Mouse (Mus musculus): Measurements from ENCODE around the gene Gm11985. TPM values are rescaled to one million over a fixed set of nuclear protein-coding genes. Genes with fewer than 3 reads are reported as not detected.

Gene Gm11985
- polyA plus RNA-seq, 1 experiment from 2014 or later: not detected

GRCm38 (mm10) chr11:7149471-7149870 is 38.9 kb downstream of the Gm11985 start:
- ATAC-seq: no peak
- 70% methylated on average over 7 of the region's 7 CpGs for WGBS
- H3K36me3 ChIP-seq: peaks cover 17% of the 10 kb centered on the region
- H3K4me1 ChIP-seq (replicated peaks): 0 out of 2 replicates have a peak, but pooled peaks cover 2% of the 10 kb centered on the region
- no peak overlapping the region for H3K4me2 ChIP-seq (replicated peaks)
- H3K27me3 ChIP-seq: no peaks in the 10 kb centered on the region
- H3K9ac ChIP-seq (replicated peaks): no peak overlapping the region
- H3K27ac ChIP-seq: no peak overlapping the region
- H3K4me3 ChIP-seq (replicated peaks): no peak overlapping the region
- H3K9me3 ChIP-seq: no peaks in the 10 kb centered on the region

GRCm38 (mm10) chr11:7147945-7148344 is 40.4 kb downstream of the Gm11985 start:
- H3K27me3 ChIP-seq: no peaks in the 10 kb centered on the region
- H3K36me3 ChIP-seq: peaks cover 17% of the 10 kb centered on the region
- H3K4me2 ChIP-seq (replicated peaks): no peak overlapping the region
- H3K27ac ChIP-seq: no peak overlapping the region
- 0 out of 2 replicates have a peak, but pooled peaks cover 2% of the 10 kb centered on the region for H3K4me1 ChIP-seq (replicated peaks)
- H3K4me3 ChIP-seq (replicated peaks): no peak overlapping the region
- no peaks in the 10 kb centered on the region for H3K9me3 ChIP-seq
- 94% methylated on average over 7 of the region's 7 CpGs for WGBS
- no peak for ATAC-seq
- no peak overlapping the region for H3K9ac ChIP-seq (replicated peaks)

GRCm38 (mm10) chr11:7147536-7147935 is 40.8 kb downstream of the Gm11985 start:
- no peak for ATAC-seq
- Histone ChIP-seq H3K27ac (no peak overlapping the region), H3K36me3 (peaks cover 17% of the 10 kb centered on the region), H3K27me3 (no peaks in the 10 kb centered on the region), H3K4me1 (replicated peaks) (peaks cover 4% of the 10 kb centered on the region), H3K9me3 (no peaks in the 10 kb centered on the region), H3K4me2 (replicated peaks) (no peak overlapping the region), H3K9ac (replicated peaks) (no peak overlapping the region), H3K4me3 (replicated peaks) (no peak overlapping the region)
- WGBS: 96% methylated on average over 8 of the region's 8 CpGs

DNA sequence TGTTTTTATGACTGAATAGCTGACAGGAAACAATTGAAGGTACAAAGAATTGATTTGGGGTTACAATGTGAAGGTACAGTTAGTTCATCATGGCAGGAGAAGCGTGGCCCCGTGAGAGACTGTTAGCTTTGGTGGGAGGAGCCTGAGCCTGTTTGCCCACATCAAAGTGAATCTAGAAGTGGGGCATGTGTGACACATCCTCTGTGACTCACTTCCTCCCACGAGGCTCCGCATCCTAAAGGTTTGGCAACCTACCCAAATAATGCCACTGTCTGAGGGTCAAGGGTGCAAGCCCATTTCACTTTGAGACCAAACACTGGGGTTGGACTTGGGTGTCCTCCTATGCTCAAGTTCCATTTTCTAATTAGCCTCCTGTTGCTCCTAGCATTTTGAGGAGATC is 43.1 kb downstream of the Gm11985 start:
- H3K9me3 ChIP-seq: no peaks in the 10 kb centered on the region
- peaks cover 12% of the 10 kb centered on the region for H3K36me3 ChIP-seq
- H3K27me3 ChIP-seq: no peaks in the 10 kb centered on the region
- WGBS: 86% methylated on average over 4 of the region's 4 CpGs
- H3K27ac ChIP-seq: no peak overlapping the region
- no peak overlapping the region for H3K4me3 ChIP-seq (replicated peaks)
- ATAC-seq: no peak
- H3K9ac ChIP-seq (replicated peaks): no peak overlapping the region
- H3K4me2 ChIP-seq (replicated peaks): no peak overlapping the region
- peaks cover 6% of the 10 kb centered on the region for H3K4me1 ChIP-seq (replicated peaks)

- 91% methylated on average over 11 of the region's 11 CpGs for WGBS
- no peak overlapping the region for H3K4me3 ChIP-seq (replicated peaks)
- no peaks in the 10 kb centered on the region for H3K9me3 ChIP-seq
- ATAC-seq: no peak
- peaks cover 4% of the 10 kb centered on the region for H3K4me1 ChIP-seq (replicated peaks)
- peaks cover 12% of the 10 kb centered on the region; the same call in 1 of the 2 replicates for H3K36me3 ChIP-seq
- H3K9ac ChIP-seq (replicated peaks): no peak overlapping the region
- H3K27ac ChIP-seq: no peak overlapping the region
- no peak overlapping the region for H3K4me2 ChIP-seq (replicated peaks)
- no peaks in the 10 kb centered on the region for H3K27me3 ChIP-seq
Observed at GRCm38 (mm10) chr11:7144369-7144768, 44.0 kb downstream of the Gm11985 start.

GRCm38 (mm10) chr11:7142725-7143124 is 45.6 kb downstream of the Gm11985 start:
- ATAC-seq: 0 out of 2 replicates have a peak, but pooled peaks have one; percentile 37
- Histone ChIP-seq H3K27ac (no peak overlapping the region), H3K9me3 (no peaks in the 10 kb centered on the region), H3K36me3 (peaks cover 22% of the 10 kb centered on the region; the same call in 1 of the 2 replicates), H3K4me1 (replicated peaks) (peaks cover 4% of the 10 kb centered on the region), H3K9ac (replicated peaks) (no peak overlapping the region), H3K4me3 (replicated peaks) (no peak overlapping the region), H3K27me3 (no peaks in the 10 kb centered on the region), H3K4me2 (replicated peaks) (no peak overlapping the region)
- 66% methylated on average over 3 of the region's 3 CpGs for WGBS

GRCm38 (mm10) chr11:7140449-7140848 is 47.9 kb downstream of the Gm11985 start:
- no peak overlapping the region for H3K4me2 ChIP-seq (replicated peaks)
- WGBS: 96% methylated on average over 3 of the region's 3 CpGs
- 0 out of 2 replicates have a peak, but pooled peaks have one; percentile 25 for ATAC-seq

DNA sequence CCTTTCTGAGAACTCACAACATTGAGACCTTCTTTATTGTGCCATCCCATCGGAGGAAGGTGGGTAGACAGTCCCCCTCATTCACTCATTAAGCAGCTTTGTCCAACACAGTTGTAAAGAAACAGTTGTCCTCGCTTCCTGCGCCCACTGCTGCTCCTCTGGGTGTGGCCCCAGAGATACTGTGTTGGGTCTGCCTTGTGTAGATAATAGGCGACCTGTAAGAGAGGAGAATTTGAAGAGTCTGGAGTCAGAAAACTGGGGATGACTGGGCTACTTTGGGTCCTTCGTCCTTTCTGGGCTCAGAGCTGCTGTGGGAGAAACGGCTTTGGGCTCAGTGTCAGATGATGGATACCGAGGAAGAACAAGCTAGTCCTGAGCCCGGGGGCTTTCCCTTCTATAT is 50.0 kb downstream of the Gm11985 start:
- Histone ChIP-seq H3K4me3 (replicated peaks) (no peak overlapping the region), H3K36me3 (0 out of 2 replicates have a peak, but pooled peaks cover 18% of the 10 kb centered on the region), H3K27me3 (no peaks in the 10 kb centered on the region), H3K9ac (replicated peaks) (no peak overlapping the region), H3K4me1 (replicated peaks) (peaks cover 7% of the 10 kb centered on the region), H3K4me2 (replicated peaks) (no peak overlapping the region), H3K27ac (no peak overlapping the region), H3K9me3 (no peaks in the 10 kb centered on the region)
- no peak for ATAC-seq
- 93% methylated on average over 8 of the region's 8 CpGs for WGBS

More at GRCm38 (mm10) chr11:7140449-7140848, 47.9 kb downstream of the Gm11985 start:
- Histone ChIP-seq H3K9ac (replicated peaks) (no peak overlapping the region), H3K27ac (no peak overlapping the region), H3K36me3 (peaks cover 18% of the 10 kb centered on the region; the same call in 1 of the 2 replicates), H3K27me3 (no peaks in the 10 kb centered on the region), H3K9me3 (no peaks in the 10 kb centered on the region), H3K4me1 (replicated peaks) (peaks cover 7% of the 10 kb centered on the region), H3K4me3 (replicated peaks) (no peak overlapping the region)

GRCm38 (mm10) chr11:7136246-7136855 is 52.0 kb downstream of the Gm11985 start:
- Histone ChIP-seq H3K9me3 (no peaks in the 10 kb centered on the region), H3K27me3 (no peaks in the 10 kb centered on the region), H3K4me3 (replicated peaks) (no peak overlapping the region), H3K36me3 (0 out of 2 replicates have a peak, but pooled peaks cover 18% of the 10 kb centered on the region), H3K4me1 (replicated peaks) (0 out of 2 replicates have a peak, but pooled peaks cover 3% of the 10 kb centered on the region), H3K9ac (replicated peaks) (no peak overlapping the region), H3K4me2 (replicated peaks) (no peak overlapping the region), H3K27ac (no peak overlapping the region)
- no peak for ATAC-seq
- WGBS: 96% methylated on average over 5 of the region's 5 CpGs

DNA sequence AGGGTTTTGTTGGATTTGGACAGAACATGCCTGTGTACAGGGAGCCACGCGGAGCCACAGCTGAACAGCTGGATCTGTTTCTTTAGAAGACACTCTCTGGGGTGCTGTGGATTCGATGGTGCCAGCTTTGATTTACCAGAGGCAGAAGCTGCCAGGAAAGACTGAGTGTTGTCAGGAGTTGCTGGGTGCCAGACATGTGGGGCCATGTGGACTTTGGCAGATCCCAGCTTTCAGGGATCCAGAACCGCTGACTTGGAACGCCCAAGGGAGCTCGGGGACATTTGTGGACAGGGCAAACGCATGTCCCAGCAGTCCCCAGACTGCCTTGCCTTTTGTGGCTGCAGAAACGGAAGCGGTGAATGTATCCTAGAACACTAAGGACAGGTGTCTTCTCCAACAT is 52.6 kb downstream of the Gm11985 start:
- 87% methylated on average over 9 of the region's 9 CpGs for WGBS
- Histone ChIP-seq H3K27ac (no peak overlapping the region), H3K27me3 (no peaks in the 10 kb centered on the region), H3K36me3 (0 out of 2 replicates have a peak, but pooled peaks cover 18% of the 10 kb centered on the region), H3K9ac (replicated peaks) (no peak overlapping the region), H3K4me3 (replicated peaks) (no peak overlapping the region), H3K4me2 (replicated peaks) (no peak overlapping the region), H3K9me3 (no peaks in the 10 kb centered on the region), H3K4me1 (replicated peaks) (0 out of 2 replicates have a peak, but pooled peaks cover 3% of the 10 kb centered on the region)
- ATAC-seq: no peak

GRCm38 (mm10) chr11:7135301-7135700 is 53.1 kb downstream of the Gm11985 start:
- WGBS: 62% methylated on average over 6 of the region's 6 CpGs
- H3K9me3 ChIP-seq: no peaks in the 10 kb centered on the region
- 0 out of 2 replicates have a peak, but pooled peaks cover 3% of the 10 kb centered on the region for H3K4me1 ChIP-seq (replicated peaks)
- ATAC-seq: no peak
- no peak overlapping the region for H3K4me2 ChIP-seq (replicated peaks)
- 0 out of 2 replicates have a peak, but pooled peaks cover 15% of the 10 kb centered on the region for H3K36me3 ChIP-seq
- no peaks in the 10 kb centered on the region for H3K27me3 ChIP-seq
- H3K27ac ChIP-seq: no peak overlapping the region
- no peak overlapping the region for H3K4me3 ChIP-seq (replicated peaks)
- no peak overlapping the region for H3K9ac ChIP-seq (replicated peaks)

- no peaks in the 10 kb centered on the region for H3K27me3 ChIP-seq
- no peaks in the 10 kb centered on the region for H3K9me3 ChIP-seq
- 88% methylated on average over 5 of the region's 5 CpGs for WGBS
- ATAC-seq: no peak
- 0 out of 2 replicates have a peak, but pooled peaks cover 11% of the 10 kb centered on the region for H3K36me3 ChIP-seq
- H3K4me2 ChIP-seq (replicated peaks): no peak overlapping the region
- no peak overlapping the region for H3K4me3 ChIP-seq (replicated peaks)
- no peak overlapping the region for H3K9ac ChIP-seq (replicated peaks)
- 0 out of 2 replicates have a peak, but pooled peaks cover 3% of the 10 kb centered on the region for H3K4me1 ChIP-seq (replicated peaks)
- H3K27ac ChIP-seq: no peak overlapping the region
Observed at GRCm38 (mm10) chr11:7134319-7134718, 54.0 kb downstream of the Gm11985 start.

All from midbrain, embryonic 13.5 days (tissue).